Mouse (Mus musculus) Patski (cell line): ENCODE data around the gene Smndc1. TPM values are rescaled to one million over a fixed set of nuclear protein-coding genes. Genes with fewer than 3 reads are reported as not detected.

Experiments used
- ATAC-seq: fragments of 100-300 bp; one replicate; pipeline ENCODE4 v1.8.0; 2021
- CTCF ChIA-PET: fragments of 350-600 bp; sonication (Branson Sonifier 250); formaldehyde crosslinking; loops from one replicate; lab custom pipeline; 2022; ENCODE audit warnings: inconsistent platforms; lab: Charles Lee
- POLR2A ChIA-PET: fragments of 350-600 bp; sonication (Branson Sonifier 250); formaldehyde crosslinking; loops from one replicate; lab custom pipeline; 2022; ENCODE audit warnings: antibody characterized with exemption, inconsistent platforms; lab: Charles Lee
- DNase-seq: peaks from one replicate; pipeline ENCODE4 v3.0.0-alpha.2; 2011; ENCODE audit warnings: low read depth, low spot score
- H3K27me3 ChIP-seq: fragments of 371-371 bp; one replicate; pipeline ENCODE4 v1.5.1; 2021
- CTCF ChIP-seq: fragments of 100-300 bp; IDR thresholded peaks from one replicate; pipeline ENCODE4 v1.5.1; 2021
- in situ Hi-C: fragments of 300-500 bp; cut with MboI; formaldehyde crosslinking; loops from 3 replicates; pipeline ENCODE4 v1.11.1; 2018; ENCODE audit warnings: low pct_unique_long_range_greater_than_20kb, mixed read lengths
- polyA plus RNA-seq: library from polyadenylated mRNA; unstranded; gene quantifications from one replicate; pipeline ENCODE4 v1.2.3, GENCODE M21; 2021

Gene Smndc1
- polyA plus RNA-seq, 1 experiment from 2014 or later: 59.3 TPM

- POLR2A ChIA-PET: no interaction called here
- ATAC-seq (no peak), DNase-seq (no peak)
- in situ Hi-C loops: loop anchor here (5.0 to 25.0 kb wide), 2 partner anchors 116 to 351 kb away; no protein-coding TSS in a partner anchor
- CTCF ChIA-PET: no interaction called here
- no peaks in the 10 kb centered on the region for H3K27me3 ChIP-seq
- TF ChIP-seq CTCF: peak; percentile 62
Measured at GRCm38 (mm10) chr19:53362967-53363366, 27.4 kb downstream of the Smndc1 start.

GRCm38 (mm10) chr19:53360265-53360958 is 30.0 kb downstream of the Smndc1 start:
- DNase-seq: no peak
- ChIA-PET POLR2A (no interaction called here), CTCF (interaction anchor here (0.8 to 1.6 kb wide), 5 partner anchors 9 to 113 kb away, joined by 3 to 6 read pairs (median 5); no protein-coding TSS in a partner anchor)
- no peak for ATAC-seq
- no peak for TF ChIP-seq CTCF
- in situ Hi-C loops: loop anchor here (5.0 to 25.0 kb wide), 2 partner anchors 113 to 348 kb away; no protein-coding TSS in a partner anchor
- no peaks in the 10 kb centered on the region for H3K27me3 ChIP-seq

- TF ChIP-seq CTCF: no peak
- ATAC-seq (no peak), DNase-seq (no peak)
- ChIA-PET POLR2A (no interaction called here), CTCF (interaction anchor here (0.8 to 1.6 kb wide), 4 partner anchors 10 to 112 kb away, joined by 3 to 6 read pairs (median 4); no protein-coding TSS in a partner anchor)
- H3K27me3 ChIP-seq: no peaks in the 10 kb centered on the region
- in situ Hi-C loops: loop anchor here (5.0 to 25.0 kb wide), 2 partner anchors 112 to 347 kb away; no protein-coding TSS in a partner anchor
Measured at GRCm38 (mm10) chr19:53359160-53360033, 31.0 kb downstream of the Smndc1 start.

GRCm38 (mm10) chr19:53355065-53355464 is 35.3 kb downstream of the Smndc1 start:
- H3K27me3 ChIP-seq: no peaks in the 10 kb centered on the region
- ChIA-PET POLR2A (no interaction called here), CTCF (no interaction called here)
- in situ Hi-C loops: loop anchor here (25.0 kb wide), 1 partner anchor 343 kb away; no protein-coding TSS in a partner anchor
- DNase-seq (no peak), ATAC-seq (no peak)
- no peak for TF ChIP-seq CTCF

GRCm38 (mm10) chr19:53354271-53355000 is 35.9 kb downstream of the Smndc1 start:
- in situ Hi-C loops: loop anchor here (25.0 kb wide), 1 partner anchor 342 kb away; no protein-coding TSS in a partner anchor
- ATAC-seq: no peak
- ChIA-PET POLR2A (no interaction called here), CTCF (interaction anchor here (1.1 kb wide), 1 partner anchor 10 kb away, joined by 4 read pairs; no protein-coding TSS in a partner anchor)
- no peak for TF ChIP-seq CTCF
- H3K27me3 ChIP-seq: no peaks in the 10 kb centered on the region
- no peak for DNase-seq

- TF ChIP-seq CTCF: no peak
- DNase-seq (no peak), ATAC-seq (no peak)
- CTCF ChIA-PET: interaction anchor here (1.1 kb wide), 2 partner anchors 10 kb away, joined by 4 read pairs; no protein-coding TSS in a partner anchor
- in situ Hi-C loops: loop anchor here (25.0 kb wide), 1 partner anchor 342 kb away; no protein-coding TSS in a partner anchor
- no peaks in the 10 kb centered on the region for H3K27me3 ChIP-seq
- POLR2A ChIA-PET: interaction anchor here (1.0 kb wide), 1 partner anchor 14 kb away, joined by 5 read pairs; no protein-coding TSS in a partner anchor
Measured at GRCm38 (mm10) chr19:53353864-53354263, 36.5 kb downstream of the Smndc1 start.

DNA sequence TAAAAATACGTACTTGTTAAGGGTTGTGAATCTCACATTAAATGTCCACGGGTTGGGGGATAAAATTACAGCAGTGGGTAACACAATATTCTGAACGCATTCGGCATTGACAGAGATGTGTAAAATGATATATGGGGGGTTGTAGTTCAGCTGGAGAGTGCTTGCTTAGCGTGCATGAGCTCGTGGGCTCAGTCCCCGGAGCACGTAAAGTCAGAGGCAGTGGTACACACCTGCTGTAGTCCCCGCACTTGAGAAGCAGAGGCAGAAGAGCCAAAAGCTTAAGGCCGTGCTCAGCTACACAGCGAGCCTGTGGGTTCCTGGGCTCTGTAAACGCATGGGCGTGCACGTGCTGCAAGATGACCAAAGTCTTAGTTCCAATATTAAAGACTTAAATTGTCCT is 44.6 kb downstream of the Smndc1 start:
- TF ChIP-seq CTCF: no peak
- DNase-seq (no peak), ATAC-seq (no peak)
- H3K27me3 ChIP-seq: no peaks in the 10 kb centered on the region
- in situ Hi-C loops: no loop called here
- ChIA-PET CTCF (interaction anchor here (1.4 kb wide), 1 partner anchor 20 kb away, joined by 3 read pairs; no protein-coding TSS in a partner anchor), POLR2A (no interaction called here)

- in situ Hi-C loops: no loop called here
- DNase-seq: no peak
- no peaks in the 10 kb centered on the region for H3K27me3 ChIP-seq
- POLR2A ChIA-PET: no interaction called here
- no peak for ATAC-seq
- TF ChIP-seq CTCF: no peak
- CTCF ChIA-PET: interaction anchor here (0.7 to 2.7 kb wide), 3 partner anchors 9 to 26 kb away, joined by 3 to 8 read pairs (median 4); no protein-coding TSS in a partner anchor
Measured at GRCm38 (mm10) chr19:53344062-53344461, 46.3 kb downstream of the Smndc1 start.

GRCm38 (mm10) chr19:53343174-53343881 is 47.0 kb downstream of the Smndc1 start:
- POLR2A ChIA-PET: no interaction called here
- ATAC-seq: no peak
- CTCF ChIA-PET: interaction anchor here (0.7 to 2.7 kb wide), 3 partner anchors 10 to 26 kb away, joined by 3 to 8 read pairs (median 4); no protein-coding TSS in a partner anchor
- no peaks in the 10 kb centered on the region for H3K27me3 ChIP-seq
- no peak for DNase-seq
- in situ Hi-C loops: no loop called here
- no peak for TF ChIP-seq CTCF
